Mouse (Mus musculus): ENCODE measurements around the gene Mrps12.
"Not testable (repeated sequence)": the region's sequence is repeated elsewhere in the genome, so short reads cannot be mapped to it uniquely, and the experiment has no call there.

Gene Mrps12

DNA sequence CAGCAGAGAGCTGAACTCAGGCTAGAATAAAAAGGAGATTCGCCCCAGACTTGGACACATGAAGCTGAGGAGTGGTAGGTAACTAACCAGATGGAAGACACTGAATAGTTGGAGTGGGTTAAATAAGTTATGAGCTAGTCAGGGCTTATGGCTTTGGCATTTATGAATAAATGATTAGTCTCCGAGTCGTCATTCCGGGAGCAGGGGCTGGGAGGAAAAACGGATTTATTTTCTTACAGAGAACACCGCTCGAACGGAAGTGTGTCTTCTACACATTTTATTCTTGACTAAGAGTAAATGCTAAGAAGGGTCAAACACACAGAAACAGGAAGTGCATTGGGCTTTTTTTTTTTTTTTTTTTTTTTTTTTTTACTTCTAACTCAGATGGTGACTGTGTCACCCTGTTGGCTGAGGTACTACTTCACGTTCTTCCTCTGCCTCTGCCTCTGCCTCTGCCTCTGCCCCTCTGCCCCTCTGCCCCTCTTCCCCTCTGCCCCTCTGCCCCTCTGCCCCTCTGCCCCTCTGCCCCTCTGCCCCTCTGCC lies 38.9 kb downstream of the Mrps12 start:
- no peak for DNase-seq (ENCODE audit: low spot score)

DNA sequence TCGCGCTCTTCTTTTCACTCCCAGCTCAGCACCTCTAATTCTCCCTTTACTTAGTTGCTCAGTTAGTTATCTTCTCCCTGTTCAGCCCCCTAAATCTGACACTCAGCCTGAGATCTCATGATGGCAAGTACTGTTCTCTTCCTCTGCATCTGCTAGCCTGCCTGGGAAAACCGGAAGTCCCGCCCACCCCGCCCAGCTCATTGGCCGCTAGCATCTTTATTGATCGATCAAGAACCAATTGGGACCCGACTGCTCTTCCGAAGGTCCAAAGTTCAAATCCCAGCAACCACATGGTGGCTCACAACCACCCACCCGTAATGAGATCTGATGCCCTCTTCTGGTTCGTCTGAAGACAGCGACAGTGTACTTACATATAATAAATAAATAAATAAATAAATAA lies 40.3 kb downstream of the Mrps12 start:
- DNase-seq (ENCODE audit: low spot score) = not testable (repeated sequence)

DNA sequence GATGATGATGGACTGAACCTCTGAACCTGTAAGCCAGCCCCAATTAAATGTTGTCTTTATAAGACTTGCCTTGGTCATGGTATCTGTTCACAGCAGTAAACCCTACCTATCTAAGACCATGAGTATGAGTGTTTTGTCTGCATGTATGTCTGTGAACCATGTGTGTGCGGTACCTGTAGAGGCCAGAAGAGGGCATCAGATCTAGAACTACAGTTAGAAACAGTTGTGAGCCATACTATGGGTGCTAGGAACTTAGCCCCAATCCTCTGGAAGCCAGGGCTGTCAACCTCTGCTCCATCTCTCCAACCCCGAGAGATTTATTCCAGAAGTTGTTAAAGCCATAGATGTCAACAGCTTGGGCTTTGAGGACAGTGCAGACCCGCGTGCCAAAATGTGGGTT lies 41.4 kb downstream of the Mrps12 start:
- no peak for DNase-seq (ENCODE audit: low spot score)

DNA sequence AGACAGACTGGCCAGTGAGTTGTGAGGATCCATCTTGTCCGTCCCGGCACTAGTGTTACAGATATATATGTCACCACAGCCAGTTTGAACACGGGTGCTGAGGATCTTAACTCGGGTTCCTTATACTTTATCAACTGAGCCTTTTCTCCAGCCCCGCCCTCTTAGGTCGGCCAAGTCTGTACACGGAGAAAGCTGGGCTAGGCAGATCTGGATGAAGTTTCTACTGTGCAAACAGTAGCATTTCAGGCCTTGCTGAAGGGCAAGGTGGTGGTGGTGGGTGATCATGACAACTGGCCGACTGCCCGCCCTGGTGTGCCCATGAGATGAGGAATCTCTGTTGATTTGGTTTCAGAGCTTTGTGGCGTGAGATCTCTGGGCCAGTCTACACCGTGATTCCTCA lies 44.3 kb downstream of the Mrps12 start:
- DNase-seq (ENCODE audit: low spot score) = no peak

DNA sequence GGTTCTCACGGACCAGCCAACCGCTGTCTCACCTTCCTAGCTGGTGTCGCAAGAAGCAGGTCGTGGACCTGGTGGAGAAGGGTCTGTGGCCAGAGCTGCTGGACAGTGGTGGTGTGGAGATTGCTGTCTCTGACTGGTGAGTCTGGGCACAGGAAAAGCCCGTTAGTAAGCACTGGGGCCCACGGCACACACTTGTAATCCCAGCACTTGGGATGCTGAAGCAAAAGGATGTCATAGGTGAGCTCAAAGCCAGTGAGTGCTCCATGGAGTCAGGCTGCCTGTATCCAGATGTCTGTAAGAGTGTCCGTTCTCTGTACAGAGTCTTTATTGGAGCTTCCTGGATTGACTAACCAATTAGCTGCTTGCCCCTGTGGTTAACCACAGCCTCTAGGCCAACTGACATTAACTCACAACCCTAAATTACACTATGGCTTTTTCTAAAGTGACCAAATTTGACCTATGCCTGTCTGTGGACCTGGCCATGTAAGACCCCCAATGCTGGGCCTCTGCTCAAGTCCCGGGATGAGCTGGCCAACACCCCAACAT lies 46.6 kb downstream of the Mrps12 start:
- DNase-seq (ENCODE audit: low spot score) = no peak

DNA sequence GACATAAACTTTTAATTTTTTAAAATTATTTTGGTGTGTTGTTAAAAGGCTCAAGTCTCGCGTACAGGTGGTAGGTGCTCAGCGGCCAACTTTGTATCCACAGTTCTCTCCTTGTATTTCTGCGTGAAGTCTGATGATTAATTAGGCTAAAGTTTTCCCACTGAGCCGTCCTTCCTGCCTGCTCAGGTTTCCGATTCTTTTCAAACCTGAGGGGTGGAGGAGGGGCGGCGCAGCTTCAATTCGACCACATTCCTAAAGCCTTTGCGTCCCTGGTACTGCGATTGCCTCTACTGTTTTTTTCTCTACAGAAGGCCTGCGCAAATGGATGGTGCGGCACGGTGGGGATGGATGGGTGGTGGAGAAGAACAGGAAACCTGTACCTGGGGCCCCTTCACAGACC lies 47.2 kb downstream of the Mrps12 start:
- DNase-seq (ENCODE audit: low spot score) = no peak

DNA sequence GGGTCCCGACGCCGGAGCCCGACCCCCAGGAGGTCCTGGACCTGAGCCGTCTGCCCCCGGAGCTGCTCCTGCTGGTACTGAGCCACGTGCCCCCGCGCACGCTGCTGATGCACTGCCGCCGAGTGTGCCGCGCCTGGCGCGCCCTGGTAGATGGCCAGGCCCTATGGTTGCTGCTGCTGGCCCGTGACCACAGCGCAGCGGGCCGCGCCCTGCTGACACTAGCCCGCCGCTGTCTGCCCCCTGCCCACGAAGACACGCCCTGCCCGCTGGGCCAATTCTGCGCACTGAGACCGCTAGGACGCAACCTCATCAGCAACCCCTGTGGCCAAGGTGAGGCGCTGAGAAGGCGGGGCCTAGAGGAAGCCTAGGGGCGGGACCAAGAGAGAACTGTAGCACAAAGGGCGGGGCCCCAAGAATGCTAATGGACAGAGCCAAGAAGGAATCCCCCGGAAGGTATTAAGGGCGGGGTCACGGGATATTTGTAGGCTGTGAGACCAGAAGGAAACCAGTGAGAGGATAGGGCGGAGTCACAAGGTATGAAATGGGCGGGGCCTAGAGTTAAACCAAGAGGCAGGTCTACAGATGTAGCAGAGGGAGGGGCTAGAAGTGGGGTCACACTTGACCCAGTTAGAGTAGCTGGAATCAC lies 48.2 kb downstream of the Mrps12 start:
- DNase-seq (ENCODE audit: low spot score) = no peak

DNA sequence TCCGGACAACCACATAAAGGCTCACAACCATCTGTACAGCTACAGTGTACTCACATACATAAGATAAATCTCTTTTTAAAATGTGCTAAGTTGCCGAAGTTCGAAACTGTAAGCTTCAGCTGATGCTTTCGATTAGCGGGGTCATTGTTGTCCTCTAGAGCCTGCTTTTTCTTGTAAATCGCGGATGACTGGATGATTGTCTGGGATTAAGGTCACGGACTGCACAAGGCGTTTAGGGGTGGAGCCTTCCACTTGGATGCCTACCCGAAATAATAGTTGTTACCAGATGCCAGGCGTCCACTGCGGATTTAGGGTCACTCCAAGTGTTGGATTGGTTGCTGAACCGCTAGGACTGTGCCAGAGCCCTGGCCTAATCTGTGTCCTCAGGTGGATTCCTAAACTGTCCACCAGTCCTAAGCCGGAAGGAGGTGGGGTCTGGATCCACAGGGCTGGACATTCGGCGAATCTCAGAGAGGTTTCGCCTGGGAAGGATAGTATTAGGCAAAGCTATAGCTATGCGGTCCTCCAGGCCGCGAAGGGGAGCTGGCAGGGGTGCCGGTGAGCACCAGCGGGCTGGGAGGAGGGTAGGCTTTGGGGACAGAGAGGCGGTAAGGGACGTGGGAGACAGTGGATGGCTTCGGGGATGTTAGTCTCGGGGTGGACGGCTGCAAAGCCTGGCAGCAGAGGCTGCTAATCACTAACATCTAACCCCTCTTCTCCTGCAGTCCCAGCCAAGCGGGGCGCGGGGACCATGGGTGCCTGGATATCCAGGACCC lies 48.9 kb downstream of the Mrps12 start, which contains the start of gene Fbxo27:
Gene Fbxo27, plus strand, starts transcription at position 305 of the 776 bp plus-strand sequence.
- no peak for DNase-seq (ENCODE audit: low spot score)

DNA sequence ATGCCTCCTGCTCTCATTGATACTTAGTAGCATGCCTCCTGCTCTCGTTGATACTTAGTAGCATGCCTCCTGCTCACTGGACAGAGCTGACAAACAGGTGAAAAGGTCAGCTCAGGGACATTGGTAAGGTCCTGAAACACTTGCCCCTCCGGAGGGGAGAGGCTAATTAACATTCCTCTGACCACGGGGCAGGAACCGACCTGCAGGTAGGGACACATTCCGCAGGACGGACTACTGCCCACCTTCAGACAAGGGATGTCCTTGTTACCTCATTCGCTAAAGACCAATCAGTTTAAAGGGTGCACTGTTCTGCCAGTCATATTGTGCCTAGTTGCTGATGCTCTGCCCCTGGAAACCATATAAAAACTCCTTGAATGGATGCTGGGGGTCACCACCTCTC lies 50.5 kb downstream of the Mrps12 start:
- no peak for DNase-seq (ENCODE audit: low spot score)

Measured in adipocyte (in vitro differentiated cells).